Mouse (Mus musculus) midbrain, embryonic 14.5 days (tissue): ENCODE data around the gene Clint1. TPM values are rescaled to one million over a fixed set of nuclear protein-coding genes. Genes with fewer than 3 reads are reported as not detected.

Source experiments
- ATAC-seq: fragments of 200-750 bp; cut with Nextera tagmentation; 2 replicates; pipeline ENCODE4 v1.8.0; 2017; ENCODE audit warnings: moderate number of reproducible peaks, moderate library complexity; ENCODE audit not compliant: low FRiP score, low TSS enrichment
- DNase-seq: peaks from one replicate; pipeline ENCODE4 v3.0.0-alpha.2; 2015
- H3K27ac ChIP-seq: fragments of 300-500 bp; sonication (generic); replicated peaks from 2 replicates; pipeline ENCODE4 v1.5.1; 2014; ENCODE audit warnings: mild to moderate bottlenecking, low read depth, low read length, moderate library complexity
- H3K27me3 ChIP-seq: fragments of 300-500 bp; sonication (generic); 2 replicates; pipeline ENCODE4 v1.6.1; 2014; ENCODE audit warnings: low read length, control low read depth, mixed read lengths; ENCODE audit not compliant: control insufficient read depth, insufficient read depth
- H3K36me3 ChIP-seq: fragments of 300-500 bp; sonication (generic); 2 replicates; pipeline ENCODE4 v1.6.1; 2014; ENCODE audit warnings: low read length, control low read depth; ENCODE audit not compliant: control insufficient read depth, insufficient read depth
- H3K4me1 ChIP-seq: fragments of 300-500 bp; sonication (generic); 2 replicates; pipeline ENCODE4 v1.6.1; 2014; ENCODE audit warnings: mild to moderate bottlenecking, antibody characterized with exemption, low read length, control low read depth; ENCODE audit not compliant: control insufficient read depth, insufficient read depth
- H3K4me2 ChIP-seq: fragments of 300-500 bp; sonication (generic); 2 replicates; pipeline ENCODE4 v1.6.1; 2014; ENCODE audit warnings: mild to moderate bottlenecking, low read length, moderate library complexity
- H3K4me3 ChIP-seq: fragments of 300-500 bp; sonication (generic); replicated peaks from 2 replicates; pipeline ENCODE4 v1.5.1; 2014; ENCODE audit warnings: low read depth, low read length
- H3K9ac ChIP-seq: fragments of 300-500 bp; sonication (generic); replicated peaks from 2 replicates; pipeline ENCODE4 v1.6.1; 2014; ENCODE audit warnings: mild to moderate bottlenecking, low read length, moderate library complexity
- H3K9me3 ChIP-seq: fragments of 300-500 bp; sonication (generic); 2 replicates; pipeline ENCODE4 v1.6.1; 2016; ENCODE audit warnings: low read length, control low read depth, mixed read lengths; ENCODE audit not compliant: control insufficient read depth
- WGBS: fragments of 180-500 bp; shearing (Covaris S2); extraction: QIAGEN DNeasy Blood & Tissue Kit; methylation state at CpG from one replicate; pipeline ENCODE4 v1.1.7; 2014; 5-methylcytosine and 5-hydroxymethylcytosine counted together
- polyA plus RNA-seq: library from polyadenylated mRNA; unstranded; fragments of >200 nt; fragmentation: Nextera tagmentation; extraction: Ambion mirVana; gene quantifications from 2 replicates; pipeline ENCODE4 v1.2.1, GENCODE M21; 2014

The Clint1 gene
- polyA plus RNA-seq, 1 experiment from 2014 or later = 45.5 TPM

DNA sequence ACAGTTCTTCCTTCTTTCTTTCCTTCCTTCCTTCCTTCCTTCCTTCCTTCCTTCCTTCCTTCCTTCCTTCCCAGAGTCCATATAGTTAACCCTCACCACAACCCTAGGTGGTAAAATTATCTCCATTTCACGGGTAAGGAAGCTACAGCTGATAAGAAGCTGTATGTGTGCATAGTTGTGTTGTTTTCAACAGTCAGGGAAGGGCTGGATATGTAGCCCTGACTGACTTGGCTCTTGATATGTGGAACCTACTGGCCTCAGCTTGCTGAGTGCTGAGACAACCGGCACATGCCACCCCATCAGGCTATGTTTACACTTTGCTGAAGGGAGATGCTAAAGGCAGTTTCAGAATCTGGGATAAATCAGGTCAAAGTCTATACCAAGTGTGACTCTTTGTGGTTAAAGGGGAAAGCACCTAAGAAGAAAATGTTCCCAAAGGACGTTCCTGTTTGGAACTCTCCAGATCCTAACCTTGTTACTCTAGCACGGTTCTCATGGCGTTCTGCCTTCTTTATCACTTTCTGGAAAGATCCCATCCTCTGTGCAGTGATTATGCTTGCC lies 14.5 kb upstream of the Clint1 start:
- H3K4me1 ChIP-seq = 0 out of 2 replicates have a peak, but pooled peaks cover 3% of the 10 kb centered on the region
- H3K9ac ChIP-seq = no peak overlapping the region
- no peaks in the 10 kb centered on the region for H3K36me3 ChIP-seq
- WGBS = 89% methylated on average over 5 of the region's 5 CpGs
- no peak for DNase-seq
- no peaks in the 10 kb centered on the region for H3K9me3 ChIP-seq
- H3K4me2 ChIP-seq = no peak overlapping the region
- no peak overlapping the region for H3K4me3 ChIP-seq
- H3K27ac ChIP-seq = no peak overlapping the region
- no peaks in the 10 kb centered on the region for H3K27me3 ChIP-seq
- no peak for ATAC-seq

- H3K4me3 ChIP-seq = no peak overlapping the region
- H3K4me2 ChIP-seq = no peak overlapping the region
- no peaks in the 10 kb centered on the region for H3K27me3 ChIP-seq
- no peak for DNase-seq
- H3K27ac ChIP-seq = no peak overlapping the region
- no peaks in the 10 kb centered on the region for H3K9me3 ChIP-seq
- no peak overlapping the region for H3K9ac ChIP-seq
- ATAC-seq = no peak
- 0 out of 2 replicates have a peak, but pooled peaks cover 3% of the 10 kb centered on the region for H3K4me1 ChIP-seq
- no peaks in the 10 kb centered on the region for H3K36me3 ChIP-seq
- WGBS = 81% methylated on average over 3 of the region's 3 CpGs
These were observed 13.4 kb upstream of the Clint1 start for GRCm38 (mm10) chr11:45838450-45838849.

DNA sequence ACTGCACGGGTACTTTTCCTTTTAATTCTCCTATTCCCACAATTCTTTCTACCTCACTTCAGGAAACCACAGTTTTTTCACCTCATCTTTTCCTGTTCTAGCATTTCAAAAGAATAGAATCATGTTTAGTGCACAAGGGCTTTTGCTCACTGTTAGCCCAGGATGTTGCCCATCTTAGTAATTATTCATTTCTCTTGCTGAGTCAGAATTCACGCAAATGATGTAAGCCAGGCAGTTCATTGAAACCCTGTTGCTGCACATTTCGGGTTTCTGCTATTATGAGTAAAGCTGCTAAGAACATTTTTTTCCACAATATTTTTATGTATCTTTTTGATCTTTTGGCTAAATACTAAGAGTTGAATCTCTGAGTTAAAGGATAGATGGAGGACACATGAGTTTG lies 11.5 kb upstream of the Clint1 start:
- no peak overlapping the region for H3K9ac ChIP-seq
- no peaks in the 10 kb centered on the region for H3K36me3 ChIP-seq
- H3K27me3 ChIP-seq = no peaks in the 10 kb centered on the region
- ATAC-seq = no peak
- H3K4me3 ChIP-seq = no peak overlapping the region
- 0 out of 2 replicates have a peak, but pooled peaks cover 3% of the 10 kb centered on the region for H3K4me1 ChIP-seq
- H3K4me2 ChIP-seq = no peak overlapping the region
- WGBS = 92% methylated on average over 3 of the region's 3 CpGs
- no peaks in the 10 kb centered on the region for H3K9me3 ChIP-seq
- no peak overlapping the region for H3K27ac ChIP-seq
- no peak for DNase-seq

- H3K9ac ChIP-seq = no peak overlapping the region
- DNase-seq = no peak
- WGBS = 18% methylated on average over 3 of the region's 3 CpGs
These were observed 5.8 kb upstream of the Clint1 start for GRCm38 (mm10) chr11:45846008-45846407.

GRCm38 (mm10) chr11:45847548-45847947 lies 4.3 kb upstream of the Clint1 start:
- H3K9me3 ChIP-seq = no peaks in the 10 kb centered on the region
- H3K4me3 ChIP-seq = no peak overlapping the region
- DNase-seq (no peak), ATAC-seq (no peak)
- H3K4me1 ChIP-seq = no peaks in the 10 kb centered on the region
- 87% methylated on average over 7 of the region's 7 CpGs for WGBS
- no peak overlapping the region for H3K9ac ChIP-seq
- no peak overlapping the region for H3K4me2 ChIP-seq
- H3K27ac ChIP-seq = no peak overlapping the region
- H3K36me3 ChIP-seq = no peaks in the 10 kb centered on the region
- H3K27me3 ChIP-seq = no peaks in the 10 kb centered on the region

More at GRCm38 (mm10) chr11:45846008-45846407, 5.8 kb upstream of the Clint1 start:
- no peak overlapping the region for H3K4me3 ChIP-seq
- H3K27ac ChIP-seq = no peak overlapping the region
- no peaks in the 10 kb centered on the region for H3K36me3 ChIP-seq
- no peak for ATAC-seq
- H3K4me2 ChIP-seq = no peak overlapping the region
- H3K27me3 ChIP-seq = no peaks in the 10 kb centered on the region
- no peaks in the 10 kb centered on the region for H3K4me1 ChIP-seq
- no peaks in the 10 kb centered on the region for H3K9me3 ChIP-seq

- 90% methylated on average over 12 of the region's 12 CpGs for WGBS
- H3K27me3 ChIP-seq = no peaks in the 10 kb centered on the region
- H3K9me3 ChIP-seq = no peaks in the 10 kb centered on the region
- peaks cover 7% of the 10 kb centered on the region; the same call in 1 of the 2 replicates for H3K4me1 ChIP-seq
- DNase-seq (no peak), ATAC-seq (no peak)
- H3K4me2 ChIP-seq = no peak overlapping the region
- no peak overlapping the region for H3K9ac ChIP-seq
- no peaks in the 10 kb centered on the region for H3K36me3 ChIP-seq
- no peak overlapping the region for H3K27ac ChIP-seq
- H3K4me3 ChIP-seq = no peak overlapping the region
These were observed 3.6 kb upstream of the Clint1 start for GRCm38 (mm10) chr11:45848253-45848652.

GRCm38 (mm10) chr11:45849203-45849602 lies 2.6 kb upstream of the Clint1 start:
- Histone ChIP-seq H3K4me2 (no peak overlapping the region), H3K27ac (no peak overlapping the region), H3K4me3 (no peak overlapping the region), H3K36me3 (peaks cover 2% of the 10 kb centered on the region; the same call in 1 of the 2 replicates), H3K9ac (no peak overlapping the region), H3K4me1 (peaks cover 10% of the 10 kb centered on the region; the same call in 1 of the 2 replicates), H3K9me3 (no peaks in the 10 kb centered on the region), H3K27me3 (no peaks in the 10 kb centered on the region)
- 87% methylated on average over 4 of the region's 4 CpGs for WGBS
- DNase-seq = no peak
- ATAC-seq = no peak

GRCm38 (mm10) chr11:45849859-45850258 lies 2.0 kb upstream of the Clint1 start:
- no peaks in the 10 kb centered on the region for H3K27me3 ChIP-seq
- H3K4me1 ChIP-seq = peaks cover 10% of the 10 kb centered on the region; the same call in 1 of the 2 replicates
- H3K9me3 ChIP-seq = no peaks in the 10 kb centered on the region
- peaks cover 4% of the 10 kb centered on the region; the same call in 1 of the 2 replicates for H3K36me3 ChIP-seq
- H3K4me2 ChIP-seq = no peak overlapping the region
- ATAC-seq = no peak
- no peak overlapping the region for H3K27ac ChIP-seq
- WGBS = 73% methylated on average over 3 of the region's 3 CpGs
- no peak for DNase-seq
- H3K9ac ChIP-seq = no peak overlapping the region
- no peak overlapping the region for H3K4me3 ChIP-seq

- no peaks in the 10 kb centered on the region for H3K9me3 ChIP-seq
- H3K4me1 ChIP-seq = peaks cover 10% of the 10 kb centered on the region; the same call in 1 of the 2 replicates
- no peak overlapping the region for H3K4me2 ChIP-seq
- H3K36me3 ChIP-seq = peaks cover 4% of the 10 kb centered on the region; the same call in 1 of the 2 replicates
- ATAC-seq (no peak), DNase-seq (no peak)
- no peak overlapping the region for H3K27ac ChIP-seq
- H3K9ac ChIP-seq = no peak overlapping the region
- H3K27me3 ChIP-seq = no peaks in the 10 kb centered on the region
- WGBS = 43% methylated on average over 3 of the region's 3 CpGs
- no peak overlapping the region for H3K4me3 ChIP-seq
These were observed 1.5 kb upstream of the Clint1 start for GRCm38 (mm10) chr11:45850317-45850716.
